Mouse (Mus musculus): ENCODE data around the gene Svop. TPM values are rescaled to one million over a fixed set of nuclear protein-coding genes. Genes with fewer than 3 reads are reported as not detected.
A peak's percentile ranks its signal among the peaks of the same experiment; 100 is the strongest.

Gene Svop
- total and polyA plus RNA-seq, 3 experiments: 0.31 to 0.51 (median 0.38) TPM

GRCm38 (mm10) chr5:114127374-114128349, 36.3 kb upstream of the Svop start, which contains the start of gene Alkbh2 (continued):
- TF ChIP-seq SIN3A (IDR thresholded peaks at IDR 0.05; ENCODE audit: low read length): peak; percentile 81; the same call in 1 of the 2 replicates

GRCm38 (mm10) chr5:114126499-114127244, 35.3 kb upstream of the Svop start:
- no peak for TF ChIP-seq ZKSCAN1 (IDR thresholded peaks at IDR 0.05; ENCODE audit: borderline replicate concordance, low read depth, low read length)
- TF ChIP-seq CHD2 (IDR thresholded peaks at IDR 0.05; ENCODE audit: low read length): no peak
- no peak for TF ChIP-seq MXI1 (IDR thresholded peaks at IDR 0.05; ENCODE audit: low read depth, low read length)
- no peak for TF ChIP-seq E2F4 (IDR thresholded peaks at IDR 0.05; ENCODE audit: insufficient replicate concordance, low read depth, low read length)
- TF ChIP-seq PAX5 (IDR thresholded peaks at IDR 0.05; ENCODE audit: low read length): no peak
- TF ChIP-seq MAFK (IDR thresholded peaks at IDR 0.05; ENCODE audit: insufficient replicate concordance, low read length): peak; percentile 66
- no peak for TF ChIP-seq SIN3A (IDR thresholded peaks at IDR 0.05; ENCODE audit: low read length)
- TF ChIP-seq KAT2A (IDR thresholded peaks at IDR 0.05; ENCODE audit: insufficient replicate concordance, low read length): no peak
- no peak for TF ChIP-seq ELF1 (IDR thresholded peaks at IDR 0.05; ENCODE audit: low read depth, low read length)
- TF ChIP-seq EP300 (IDR thresholded peaks at IDR 0.05; ENCODE audit: low read length): no peak
- no peak for TF ChIP-seq TBP (conservative IDR thresholded peaks at IDR 0.05; ENCODE audit: low read depth, low read length)
- 0 out of 2 replicates have a peak, but pooled peaks have one; percentile 9 for TF ChIP-seq IRF4 (IDR thresholded peaks at IDR 0.05; ENCODE audit: low read depth, low read length)
- TF ChIP-seq SMC3 (IDR thresholded peaks at IDR 0.05; ENCODE audit: low read depth, low read length): no peak
- Histone ChIP-seq H3K9ac (ENCODE audit: insufficient read depth, low read depth) (peak overlapping the region; percentile 94), H3K4me2 (ENCODE audit: insufficient read depth, low read depth, poor library complexity, severe bottlenecking) (peak overlapping the region; percentile 58), H3K27ac (ENCODE audit: insufficient read depth, low read depth) (peak overlapping the region; percentile 96), H3K79me2 (replicated peaks; ENCODE audit: control insufficient read depth, extremely low read depth, insufficient read depth, poor library complexity, severe bottlenecking) (no peaks in the 10 kb centered on the region; the same call in 1 of the 2 replicates), H3K9me3 (replicated peaks; ENCODE audit: low read length) (no peaks in the 10 kb centered on the region), H3K4me1 (ENCODE audit: control insufficient read depth in 1 of 2, insufficient read depth in 2 of 2) (peaks cover 10 to 31% of the 10 kb centered on the region in 2 experiments; a peak in 3 of 4 replicates), H3K36me3 (replicated peaks in 1 of 2; ENCODE audit: control insufficient read depth in 1 of 2, insufficient read depth in 1 of 2, low read length in 1 of 2) (peaks cover 39 to 46% of the 10 kb centered on the region in 2 experiments), H3K27me3 (replicated peaks) (no peaks in the 10 kb centered on the region), H3K4me3 (replicated peaks in 1 of 3; ENCODE audit: low read depth in 2 of 3, low read length in 2 of 3, poor library complexity in 1 of 3) (peak overlapping the region; percentile 72 to 84 (median 77))
- DNase-seq (ENCODE audit: extremely low read depth): peak; percentile 33
- dilution Hi-C loops (cut with MboI; ENCODE audit: extremely low pct_ligation_motif_present, extremely low pct_unique_long_range_greater_than_20kb, low sequenced_read_pairs) (no loop called here), in situ Hi-C loops (cut with MboI; ENCODE audit: low pct_ligation_motif_present, low pct_unique_long_range_greater_than_20kb, low sequenced_read_pairs) (loop anchor here (10.0 kb wide), 1 partner anchor 152 kb away; no protein-coding TSS in a partner anchor)

- dilution Hi-C loops (cut with MboI; ENCODE audit: extremely low pct_ligation_motif_present, extremely low pct_unique_long_range_greater_than_20kb, low sequenced_read_pairs): no loop called here
- H3K4me1 ChIP-seq (ENCODE audit: control insufficient read depth in 1 of 2, insufficient read depth in 2 of 2): peaks cover 10 to 31% of the 10 kb centered on the region in 2 experiments; a peak in 3 of 4 replicates
- H3K27me3 ChIP-seq (replicated peaks): no peaks in the 10 kb centered on the region
- H3K36me3 ChIP-seq (replicated peaks in 1 of 2; ENCODE audit: control insufficient read depth in 1 of 2, insufficient read depth in 1 of 2, low read length in 1 of 2): peaks cover 46 to 53% of the 10 kb centered on the region in 2 experiments
- H3K4me3 ChIP-seq (replicated peaks in 1 of 3; ENCODE audit: low read depth in 2 of 3, low read length in 2 of 3, poor library complexity in 1 of 3): no peak overlapping the region
- peak overlapping the region; percentile 58; the same call in 1 of the 2 replicates for H3K4me2 ChIP-seq (ENCODE audit: insufficient read depth, low read depth, poor library complexity, severe bottlenecking)
- H3K9me3 ChIP-seq (replicated peaks; ENCODE audit: low read length): no peaks in the 10 kb centered on the region
- in situ Hi-C loops (cut with MboI; ENCODE audit: low pct_ligation_motif_present, low pct_unique_long_range_greater_than_20kb, low sequenced_read_pairs): loop anchor here (10.0 kb wide), 1 partner anchor 151 kb away; no protein-coding TSS in a partner anchor
- H3K79me2 ChIP-seq (replicated peaks; ENCODE audit: control insufficient read depth, extremely low read depth, insufficient read depth, poor library complexity, severe bottlenecking): no peaks in the 10 kb centered on the region; the same call in 1 of the 2 replicates
- no peak for DNase-seq (ENCODE audit: extremely low read depth)
- no peak overlapping the region for H3K27ac ChIP-seq (ENCODE audit: insufficient read depth, low read depth)
- no peak for TF ChIP-seq IRF4 (IDR thresholded peaks at IDR 0.05; ENCODE audit: low read depth, low read length)
- TF ChIP-seq ZNF384 (IDR thresholded peaks at IDR 0.05; ENCODE audit: low read depth, low read length): no peak
- TF ChIP-seq NRF1 (IDR thresholded peaks at IDR 0.05; ENCODE audit: low read depth, low read length): no peak
- peak; percentile 64 for TF ChIP-seq ZKSCAN1 (IDR thresholded peaks at IDR 0.05; ENCODE audit: borderline replicate concordance, low read depth, low read length)
- H3K9ac ChIP-seq (ENCODE audit: insufficient read depth, low read depth): no peak overlapping the region
Observed at GRCm38 (mm10) chr5:114126008-114126407, 34.6 kb upstream of the Svop start.
